30 mouse cellular contexts compared by ENCODE assay signal in genomic region chr7:24294763-24295162, GRCm38 (mm10). TPM values are rescaled to one million over a fixed set of nuclear protein-coding genes. Genes with fewer than 3 reads are reported as not detected.
"Had no signal": no experiment of that assay in that cellular context is flagged by ENCODE, and none has a peak within 500 bp of the region (broad histone marks: within the 10 kb centered on the region; RNA-seq: fewer than 3 reads in every experiment).

No protein-coding gene starts in this region.

- H3K9ac ChIP-seq: embryonic facial prominence, embryonic 12.5 days; embryonic facial prominence, embryonic 13.5 days; embryonic facial prominence, embryonic 15.5 days; forebrain, embryonic 12.5 days; forebrain, embryonic 13.5 days; forebrain, embryonic 15.5 days; forebrain, postnatal 0 days had no signal

- H3K9me3 ChIP-seq: embryonic facial prominence, embryonic 12.5 days; embryonic facial prominence, embryonic 15.5 days; forebrain, embryonic 12.5 days; forebrain, embryonic 13.5 days; forebrain, embryonic 15.5 days had no signal

- H3K4me2 ChIP-seq: embryonic facial prominence, embryonic 12.5 days; embryonic facial prominence, embryonic 13.5 days; embryonic facial prominence, embryonic 15.5 days; forebrain, embryonic 12.5 days; forebrain, embryonic 13.5 days; forebrain, embryonic 15.5 days had no signal

- ATAC-seq: forebrain, embryonic 13.5 days; forebrain, embryonic 14.5 days; forebrain, embryonic 15.5 days; forebrain, embryonic 16.5 days; forebrain, postnatal 0 days had no signal

- H3K4me3 ChIP-seq: embryonic facial prominence, embryonic 10.5 days; embryonic facial prominence, embryonic 12.5 days; embryonic facial prominence, embryonic 13.5 days; embryonic facial prominence, embryonic 15.5 days; erythroblast, embryonic 14.5 days; forebrain, embryonic 10.5 days; forebrain, embryonic 12.5 days; forebrain, embryonic 13.5 days; forebrain, embryonic 15.5 days; gastrocnemius, adult 2 months; heart, adult 2 months had no signal

- DNase-seq: cerebellum, adult 2 months; cerebellum, adult 8-10 months; cerebellum, adult 9-10 months; cerebellum, adult 9-11 months; cerebellum, postnatal 10 days; cerebellum, postnatal 14 days; cerebellum, postnatal 25 days; cerebellum, postnatal 36 days; embryo, embryonic 11 days; forebrain, postnatal 0 days; gastrocnemius, adult 2 months; gastrocnemius, postnatal 10 days; gastrocnemius, postnatal 14 days; gastrocnemius, postnatal 25 days; heart, adult 18-20 months; heart, adult 2 months had no signal

- H3K27me3 ChIP-seq: embryonic facial prominence, embryonic 12.5 days; embryonic facial prominence, embryonic 13.5 days; embryonic facial prominence, embryonic 15.5 days; forebrain, embryonic 12.5 days; forebrain, embryonic 13.5 days; forebrain, embryonic 15.5 days had no signal

- H3K27ac ChIP-seq: embryonic facial prominence, embryonic 10.5 days; embryonic facial prominence, embryonic 12.5 days; embryonic facial prominence, embryonic 13.5 days; embryonic facial prominence, embryonic 15.5 days; forebrain, embryonic 10.5 days; forebrain, embryonic 12.5 days; forebrain, embryonic 13.5 days; forebrain, embryonic 15.5 days; gastrocnemius, adult 2 months; heart, adult 2 months had no signal

RNA-seq across cellular contexts. Expression of gene Zfp61, which starts 6.3 kb away (rescaled TPM):
- polyA plus RNA-seq: erythroblast, embryonic 14.5 days had no signal

RNA-seq across cellular contexts. Expression of gene Zfp93, which starts 24.5 kb away (rescaled TPM):
- polyA plus RNA-seq: erythroblast, embryonic 14.5 days had no signal

RNA-seq across cellular contexts. Expression of gene Tescl, which starts 39.0 kb away (rescaled TPM):
- polyA plus RNA-seq: embryonic facial prominence, embryonic 11.5 days; embryonic facial prominence, embryonic 14.5 days; embryonic facial prominence, embryonic 15.5 days; erythroblast, embryonic 14.5 days; forebrain, embryonic 12.5 days; forebrain, embryonic 13.5 days; forebrain, embryonic 15.5 days; forebrain, embryonic 16.5 days; forebrain, postnatal 0 days; frontal cortex, adult 2 months had no signal

RNA-seq across cellular contexts. Expression of gene Zfp108, which starts 40.2 kb away (rescaled TPM):
- polyA plus RNA-seq: erythroblast, embryonic 14.5 days had no signal
